Mouse (Mus musculus): ENCODE data around the gene Cd86. TPM values are rescaled to one million over a fixed set of nuclear protein-coding genes. Genes with fewer than 3 reads are reported as not detected.

Cd86 gene
- total and polyA plus RNA-seq, 2 experiments from 2014 or later = 1.6 to 2.1 TPM

DNA sequence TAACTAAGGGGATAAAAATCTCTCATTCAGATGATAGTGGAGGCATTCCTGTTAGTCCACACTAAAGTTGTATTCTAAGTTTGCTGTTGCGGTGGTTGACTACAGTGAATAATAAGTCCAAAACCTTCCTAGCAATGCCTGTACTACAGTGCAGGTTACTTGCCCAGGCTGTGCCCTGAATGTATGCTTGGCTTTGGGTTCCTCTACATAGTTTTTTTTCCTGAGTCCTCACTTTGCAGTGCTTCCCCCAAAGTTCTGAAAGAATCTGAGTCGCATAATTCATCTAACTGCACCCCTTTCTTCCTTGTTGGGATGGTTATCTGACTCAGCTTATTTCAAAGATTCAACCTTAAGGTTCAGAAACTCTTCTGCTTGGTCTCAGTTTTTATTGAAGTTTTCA lies 10.0 kb upstream of the Cd86 start:
- H3K36me3 ChIP-seq (ENCODE audit: insufficient read depth) = no peaks in the 10 kb centered on the region
- no peak overlapping the region for H3K27ac ChIP-seq (ENCODE audit: low read depth, low read length)
- no peak overlapping the region for H3K4me2 ChIP-seq (ENCODE audit: low read depth)
- H3K27me3 ChIP-seq (ENCODE audit: insufficient read depth, low read length) = no peaks in the 10 kb centered on the region
- DNase-seq = no peak
- 90% methylated on average over 2 of the region's 2 CpGs for WGBS
- TF ChIP-seq CTCF (IDR thresholded peaks at IDR 0.05; ENCODE audit: low read depth) = no peak
- H3K9me3 ChIP-seq (ENCODE audit: low read length) = no peaks in the 10 kb centered on the region
- H3K4me3 ChIP-seq (ENCODE audit: low read depth, low read length) = no peak overlapping the region
- no peak for ATAC-seq
- H3K4me1 ChIP-seq (ENCODE audit: insufficient read depth) = no peaks in the 10 kb centered on the region
- H3K9ac ChIP-seq = no peak overlapping the region

- ATAC-seq = no peak
- Histone ChIP-seq H3K4me1 (ENCODE audit: insufficient read depth) (no peaks in the 10 kb centered on the region), H3K4me3 (ENCODE audit: low read depth, low read length) (no peak overlapping the region), H3K4me2 (ENCODE audit: low read depth) (no peak overlapping the region), H3K9me3 (ENCODE audit: low read length) (no peaks in the 10 kb centered on the region), H3K36me3 (ENCODE audit: insufficient read depth) (no peaks in the 10 kb centered on the region), H3K27ac (ENCODE audit: low read depth, low read length) (no peak overlapping the region), H3K9ac (no peak overlapping the region), H3K27me3 (ENCODE audit: insufficient read depth, low read length) (no peaks in the 10 kb centered on the region)
- 48% methylated on average over 2 of the region's 2 CpGs for WGBS
- TF ChIP-seq CTCF (IDR thresholded peaks at IDR 0.05; ENCODE audit: low read depth) = no peak
- no peak for DNase-seq
Measured at GRCm38 (mm10) chr16:36675304-36675703, 9.4 kb upstream of the Cd86 start.

- H3K4me2 ChIP-seq (ENCODE audit: low read depth) = no peak overlapping the region
- TF ChIP-seq CTCF (IDR thresholded peaks at IDR 0.05; ENCODE audit: low read depth) = no peak
- no peaks in the 10 kb centered on the region for H3K9me3 ChIP-seq (ENCODE audit: low read length)
- no peak overlapping the region for H3K9ac ChIP-seq
- H3K36me3 ChIP-seq (ENCODE audit: insufficient read depth) = no peaks in the 10 kb centered on the region
- whole genome bisulfite sequencing = 79% methylated on average over 7 of the region's 7 CpGs
- no peaks in the 10 kb centered on the region for H3K4me1 ChIP-seq (ENCODE audit: insufficient read depth)
- H3K4me3 ChIP-seq (ENCODE audit: low read depth, low read length) = no peak overlapping the region
- no peaks in the 10 kb centered on the region for H3K27me3 ChIP-seq (ENCODE audit: insufficient read depth, low read length)
- DNase-seq (no peak), ATAC-seq (no peak)
- no peak overlapping the region for H3K27ac ChIP-seq (ENCODE audit: low read depth, low read length)
Measured at GRCm38 (mm10) chr16:36674457-36675204, 8.8 kb upstream of the Cd86 start.

GRCm38 (mm10) chr16:36673196-36673595 lies 7.3 kb upstream of the Cd86 start:
- no peak overlapping the region for H3K4me3 ChIP-seq (ENCODE audit: low read depth, low read length)
- no peak overlapping the region for H3K27ac ChIP-seq (ENCODE audit: low read depth, low read length)
- H3K9ac ChIP-seq = no peak overlapping the region
- DNase-seq (no peak), ATAC-seq (no peak)
- no peak overlapping the region for H3K4me2 ChIP-seq (ENCODE audit: low read depth)
- H3K36me3 ChIP-seq (ENCODE audit: insufficient read depth) = no peaks in the 10 kb centered on the region
- 80% methylated on average over 4 of the region's 4 CpGs for WGBS
- no peaks in the 10 kb centered on the region for H3K27me3 ChIP-seq (ENCODE audit: insufficient read depth, low read length)
- no peaks in the 10 kb centered on the region for H3K4me1 ChIP-seq (ENCODE audit: insufficient read depth)
- TF ChIP-seq CTCF (IDR thresholded peaks at IDR 0.05; ENCODE audit: low read depth) = no peak
- H3K9me3 ChIP-seq (ENCODE audit: low read length) = no peaks in the 10 kb centered on the region

DNA sequence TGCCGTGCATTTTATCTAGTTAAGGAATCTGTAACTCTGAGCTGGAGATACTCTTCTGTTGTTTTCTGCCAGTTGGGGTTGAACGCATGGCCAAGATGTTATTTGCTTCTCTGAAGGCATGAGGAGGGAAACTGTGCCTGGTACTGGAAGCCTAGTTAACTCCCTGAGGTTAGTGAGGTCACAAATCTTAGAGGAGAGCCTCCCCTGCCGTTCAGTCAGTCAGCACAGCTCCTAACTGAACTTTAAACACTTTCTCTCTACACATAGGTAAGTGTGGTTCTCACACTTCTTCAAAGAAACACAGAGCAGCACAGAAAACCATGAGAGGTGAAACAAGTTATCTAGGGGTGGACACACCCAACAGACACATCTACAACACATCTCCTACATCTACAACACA lies 4.7 kb upstream of the Cd86 start:
- ATAC-seq (no peak), DNase-seq (no peak)
- Histone ChIP-seq H3K27me3 (ENCODE audit: insufficient read depth, low read length) (no peaks in the 10 kb centered on the region), H3K9ac (no peak overlapping the region), H3K27ac (ENCODE audit: low read depth, low read length) (no peak overlapping the region), H3K9me3 (ENCODE audit: low read length) (no peaks in the 10 kb centered on the region), H3K4me1 (ENCODE audit: insufficient read depth) (no peaks in the 10 kb centered on the region), H3K4me2 (ENCODE audit: low read depth) (no peak overlapping the region), H3K36me3 (ENCODE audit: insufficient read depth) (no peaks in the 10 kb centered on the region), H3K4me3 (ENCODE audit: low read depth, low read length) (no peak overlapping the region)
- no peak for TF ChIP-seq CTCF (IDR thresholded peaks at IDR 0.05; ENCODE audit: low read depth)
- WGBS = 84% methylated on average over 3 of the region's 3 CpGs

- Histone ChIP-seq H3K4me2 (ENCODE audit: low read depth) (no peak overlapping the region), H3K4me1 (ENCODE audit: insufficient read depth) (no peaks in the 10 kb centered on the region), H3K9me3 (ENCODE audit: low read length) (no peaks in the 10 kb centered on the region), H3K27ac (ENCODE audit: low read depth, low read length) (no peak overlapping the region), H3K36me3 (ENCODE audit: insufficient read depth) (no peaks in the 10 kb centered on the region), H3K27me3 (ENCODE audit: insufficient read depth, low read length) (no peaks in the 10 kb centered on the region), H3K4me3 (ENCODE audit: low read depth, low read length) (no peak overlapping the region), H3K9ac (no peak overlapping the region)
- TF ChIP-seq CTCF (IDR thresholded peaks at IDR 0.05; ENCODE audit: low read depth) = no peak
- WGBS = 93% methylated on average over 10 of the region's 10 CpGs
- ATAC-seq = no peak
- no peak for DNase-seq
Measured at GRCm38 (mm10) chr16:36666448-36667017, 652 bp upstream of the Cd86 start.

DNA sequence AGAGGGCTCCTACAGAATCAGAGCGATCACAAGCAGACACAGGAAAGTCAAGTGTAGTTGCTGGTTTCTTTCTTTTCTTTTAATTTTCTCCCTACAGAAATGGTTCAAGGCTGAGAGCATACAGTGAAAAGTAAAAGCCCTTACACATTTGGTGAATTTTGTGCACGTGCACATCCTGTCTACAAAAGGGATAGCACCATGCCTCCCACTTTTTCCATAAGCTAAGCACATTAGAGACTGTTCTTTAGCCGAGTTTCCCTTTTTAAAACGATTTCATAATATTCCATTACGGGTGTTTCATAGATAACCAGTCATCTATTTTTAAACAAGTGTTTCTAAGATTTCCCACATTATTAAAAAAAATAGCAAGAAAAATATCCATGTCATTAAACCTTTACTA lies 2.4 kb downstream of the Cd86 start:
- Histone ChIP-seq H3K27ac (ENCODE audit: low read depth, low read length) (no peak overlapping the region), H3K4me2 (ENCODE audit: low read depth) (no peak overlapping the region), H3K27me3 (ENCODE audit: insufficient read depth, low read length) (no peaks in the 10 kb centered on the region), H3K4me1 (ENCODE audit: insufficient read depth) (no peaks in the 10 kb centered on the region), H3K4me3 (ENCODE audit: low read depth, low read length) (no peak overlapping the region), H3K9ac (no peak overlapping the region), H3K36me3 (ENCODE audit: insufficient read depth) (no peaks in the 10 kb centered on the region), H3K9me3 (ENCODE audit: low read length) (no peaks in the 10 kb centered on the region)
- DNase-seq (no peak), ATAC-seq (no peak)
- WGBS = 91% methylated on average over 5 of the region's 5 CpGs
- TF ChIP-seq CTCF (IDR thresholded peaks at IDR 0.05; ENCODE audit: low read depth) = no peak

Measured in forebrain, postnatal 0 days (tissue).